Mouse (Mus musculus): Measurements from ENCODE around the gene Peg12. TPM values are rescaled to one million over a fixed set of nuclear protein-coding genes. Genes with fewer than 3 reads are reported as not detected.

Peg12 gene
- polyA plus RNA-seq (2015; fragmentation: Nextera tagmentation; extraction: Ambion mirVana): 10.0 and 12.5 TPM in 2 replicates

GRCm38 (mm10) chr7:62463878-62464755, at the start of gene Peg12:
Peg12 (minus strand) TSS chr7:62464510.
- H3K9ac ChIP-seq: peak within 1 kb of the TSS; percentile 55
- peaks cover 8% of the 10 kb centered on the region; the same call in 1 of the 2 replicates for H3K4me1 ChIP-seq (replicated peaks)
- H3K36me3 ChIP-seq: no peaks in the 10 kb centered on the region
- H3K4me2 ChIP-seq: peak within 1 kb of the TSS; percentile 73
- H3K9me3 ChIP-seq: no peaks in the 10 kb centered on the region
- H3K27ac ChIP-seq (replicated peaks): peak within 1 kb of the TSS; percentile 78
- peak; percentile 83 for ATAC-seq (ENCODE audit: low FRiP score, low read depth)
- H3K27me3 ChIP-seq: no peaks in the 10 kb centered on the region
- 18% methylated on average over 61 of the region's 82 CpGs for WGBS
- peak within 1 kb of the TSS; percentile 56 for H3K4me3 ChIP-seq

GRCm38 (mm10) chr7:62486139-62486538, 21.8 kb upstream of the Peg12 start:
- 29% methylated on average over 2 of the region's 2 CpGs for WGBS
- H3K27ac ChIP-seq (replicated peaks): no peak overlapping the region
- no peak for ATAC-seq (ENCODE audit: low FRiP score, low read depth)
- H3K36me3 ChIP-seq: no peaks in the 10 kb centered on the region
- no peak overlapping the region for H3K4me3 ChIP-seq
- no peaks in the 10 kb centered on the region for H3K9me3 ChIP-seq
- no peak overlapping the region for H3K9ac ChIP-seq
- no peaks in the 10 kb centered on the region for H3K27me3 ChIP-seq
- H3K4me2 ChIP-seq: no peak overlapping the region
- H3K4me1 ChIP-seq (replicated peaks): no peaks in the 10 kb centered on the region

- WGBS: 27% methylated on average over 55 of the region's 55 CpGs
- H3K36me3 ChIP-seq: no peaks in the 10 kb centered on the region
- H3K9ac ChIP-seq: peak overlapping the region; percentile 55
- peak overlapping the region; percentile 56 for H3K4me3 ChIP-seq
- peak overlapping the region; percentile 73 for H3K4me2 ChIP-seq
- no peaks in the 10 kb centered on the region for H3K9me3 ChIP-seq
- no peaks in the 10 kb centered on the region for H3K27me3 ChIP-seq
- H3K27ac ChIP-seq (replicated peaks): peak overlapping the region; percentile 78
- H3K4me1 ChIP-seq (replicated peaks): peaks cover 8% of the 10 kb centered on the region; the same call in 1 of the 2 replicates
- ATAC-seq (ENCODE audit: low FRiP score, low read depth): peak; percentile 40
These were observed 1.1 kb downstream of the Peg12 start for GRCm38 (mm10) chr7:62463007-62463877.

- Histone ChIP-seq H3K4me2 (peak overlapping the region; percentile 73), H3K27ac (replicated peaks) (peak overlapping the region; percentile 26; the same call in 1 of the 2 replicates), H3K9ac (no peak overlapping the region), H3K4me1 (replicated peaks) (peaks cover 8% of the 10 kb centered on the region; the same call in 1 of the 2 replicates), H3K9me3 (no peaks in the 10 kb centered on the region), H3K4me3 (peak overlapping the region; percentile 56), H3K36me3 (no peaks in the 10 kb centered on the region), H3K27me3 (no peaks in the 10 kb centered on the region)
- 28% methylated on average over 13 of the region's 13 CpGs for WGBS
- peak; percentile 65 for ATAC-seq (ENCODE audit: low FRiP score, low read depth)
These were observed 1.9 kb downstream of the Peg12 start for GRCm38 (mm10) chr7:62462229-62463006.

GRCm38 (mm10) chr7:62452353-62452752, 12.0 kb downstream of the Peg12 start:
- no peaks in the 10 kb centered on the region for H3K27me3 ChIP-seq
- peaks cover 5% of the 10 kb centered on the region; the same call in 1 of the 2 replicates for H3K9me3 ChIP-seq
- ATAC-seq (ENCODE audit: low FRiP score, low read depth): no peak
- H3K9ac ChIP-seq: no peak overlapping the region
- no peaks in the 10 kb centered on the region for H3K4me1 ChIP-seq (replicated peaks)
- WGBS: 24% methylated on average over 2 of the region's 2 CpGs
- no peak overlapping the region for H3K4me3 ChIP-seq
- H3K27ac ChIP-seq (replicated peaks): no peak overlapping the region
- no peak overlapping the region for H3K4me2 ChIP-seq
- no peaks in the 10 kb centered on the region for H3K36me3 ChIP-seq

- H3K27ac ChIP-seq (replicated peaks): no peak overlapping the region
- H3K4me1 ChIP-seq (replicated peaks): no peaks in the 10 kb centered on the region
- H3K36me3 ChIP-seq: no peaks in the 10 kb centered on the region
- no peak for ATAC-seq (ENCODE audit: low FRiP score, low read depth)
- H3K9me3 ChIP-seq: no peaks in the 10 kb centered on the region
- no peak overlapping the region for H3K4me2 ChIP-seq
- H3K9ac ChIP-seq: no peak overlapping the region
- H3K4me3 ChIP-seq: no peak overlapping the region
- no peaks in the 10 kb centered on the region for H3K27me3 ChIP-seq
These were observed 18.7 kb downstream of the Peg12 start for GRCm38 (mm10) chr7:62445431-62446165.

- H3K4me2 ChIP-seq: no peak overlapping the region
- WGBS: 35% methylated on average over 2 of the region's 2 CpGs
- no peak overlapping the region for H3K9ac ChIP-seq
- no peaks in the 10 kb centered on the region for H3K27me3 ChIP-seq
- no peaks in the 10 kb centered on the region for H3K4me1 ChIP-seq (replicated peaks)
- H3K9me3 ChIP-seq: 0 out of 2 replicates have a peak, but pooled peaks cover 6% of the 10 kb centered on the region
- no peak overlapping the region for H3K4me3 ChIP-seq
- H3K27ac ChIP-seq (replicated peaks): no peak overlapping the region
- H3K36me3 ChIP-seq: no peaks in the 10 kb centered on the region
- ATAC-seq (ENCODE audit: low FRiP score, low read depth): no peak
These were observed 27.9 kb downstream of the Peg12 start for GRCm38 (mm10) chr7:62436394-62436793.

DNA sequence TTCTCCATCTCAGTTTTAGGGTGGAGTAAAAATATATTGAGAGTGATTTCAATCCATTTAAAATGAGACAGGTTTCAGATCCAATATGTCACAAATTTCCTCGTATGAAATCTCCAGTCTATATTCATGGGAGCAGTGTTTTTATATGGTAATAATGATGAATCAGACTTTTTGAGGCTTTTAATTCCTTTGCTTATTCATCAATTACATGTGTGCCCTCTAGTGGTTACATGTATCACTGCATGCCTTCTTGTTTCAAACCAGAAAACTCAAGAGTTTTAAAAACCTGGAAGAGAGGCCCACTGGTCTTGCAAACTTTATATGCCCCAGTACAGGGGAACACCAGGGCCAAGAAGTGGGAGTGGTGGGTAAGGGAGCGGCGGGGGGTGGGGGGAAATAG, 31.1 kb downstream of the Peg12 start:
- Histone ChIP-seq H3K9me3 (no peaks in the 10 kb centered on the region), H3K36me3 (no peaks in the 10 kb centered on the region), H3K27ac (replicated peaks) (no peak overlapping the region), H3K27me3 (no peaks in the 10 kb centered on the region), H3K4me1 (replicated peaks) (no peaks in the 10 kb centered on the region), H3K4me2 (no peak overlapping the region), H3K9ac (no peak overlapping the region), H3K4me3 (no peak overlapping the region)
- WGBS: 44% methylated on average over 3 of the region's 3 CpGs
- ATAC-seq (ENCODE audit: low FRiP score, low read depth): no peak

DNA sequence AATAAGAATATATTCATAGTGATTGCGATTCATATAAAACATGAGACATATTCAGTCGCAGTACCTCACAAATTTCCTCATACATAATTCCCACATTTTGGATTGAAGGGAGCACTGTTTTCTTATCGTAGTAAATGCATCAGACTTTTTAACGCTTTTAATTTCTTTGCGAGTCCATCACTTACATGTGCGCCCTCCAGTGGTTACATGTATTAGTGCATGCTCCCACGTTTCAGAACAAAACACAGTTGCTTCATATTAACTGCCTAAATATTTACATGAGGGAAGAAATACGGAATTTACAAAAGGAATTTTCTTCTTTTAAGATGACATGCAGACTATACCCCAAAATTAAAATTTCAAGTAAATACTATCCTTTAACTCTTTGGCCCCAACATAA, 36.0 kb downstream of the Peg12 start:
- 0 out of 2 replicates have a peak overlapping the region, but pooled peaks have one; percentile 24 for H3K4me2 ChIP-seq
- no peaks in the 10 kb centered on the region for H3K4me1 ChIP-seq (replicated peaks)
- H3K27ac ChIP-seq (replicated peaks): no peak overlapping the region
- H3K36me3 ChIP-seq: no peaks in the 10 kb centered on the region
- H3K4me3 ChIP-seq: no peak overlapping the region
- H3K9me3 ChIP-seq: no peaks in the 10 kb centered on the region
- 20% methylated on average over 8 of the region's 8 CpGs for WGBS
- H3K27me3 ChIP-seq: no peaks in the 10 kb centered on the region
- no peak for ATAC-seq (ENCODE audit: low FRiP score, low read depth)
- H3K9ac ChIP-seq: no peak overlapping the region

GRCm38 (mm10) chr7:62423210-62423609, 41.1 kb downstream of the Peg12 start:
- 21% methylated on average over 4 of the region's 4 CpGs for WGBS
- no peaks in the 10 kb centered on the region for H3K4me1 ChIP-seq (replicated peaks)
- H3K9me3 ChIP-seq: no peaks in the 10 kb centered on the region
- ATAC-seq (ENCODE audit: low FRiP score, low read depth): no peak
- no peak overlapping the region for H3K27ac ChIP-seq (replicated peaks)
- H3K27me3 ChIP-seq: no peaks in the 10 kb centered on the region
- H3K4me3 ChIP-seq: no peak overlapping the region
- no peak overlapping the region for H3K4me2 ChIP-seq
- no peaks in the 10 kb centered on the region for H3K36me3 ChIP-seq
- no peak overlapping the region for H3K9ac ChIP-seq

DNA sequence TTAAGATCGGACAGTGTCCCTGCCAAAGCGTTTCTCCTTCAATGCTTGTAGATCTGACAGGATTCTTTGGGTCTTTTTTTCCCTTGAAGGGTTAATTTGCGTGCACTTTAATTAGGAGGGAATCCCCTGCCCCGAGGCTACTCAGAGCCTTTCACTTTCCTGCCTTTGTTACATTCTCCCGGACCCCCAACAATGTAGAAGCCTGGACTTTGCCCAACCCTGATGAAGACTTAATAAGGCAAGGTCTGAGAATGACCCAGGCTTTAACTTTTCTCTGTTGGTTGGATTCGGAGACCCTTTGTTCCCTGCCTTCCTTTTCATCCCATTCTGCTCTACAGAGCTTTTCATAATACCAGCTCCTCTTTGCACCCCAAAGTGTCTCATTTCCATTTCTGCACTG, 43.7 kb downstream of the Peg12 start:
- no peaks in the 10 kb centered on the region for H3K27me3 ChIP-seq
- peak overlapping the region; percentile 51 for H3K4me2 ChIP-seq
- 0 out of 2 replicates have a peak, but pooled peaks have one; percentile 31 for ATAC-seq (ENCODE audit: low FRiP score, low read depth)
- H3K9me3 ChIP-seq: no peaks in the 10 kb centered on the region
- peaks cover 8% of the 10 kb centered on the region; the same call in 1 of the 2 replicates for H3K4me1 ChIP-seq (replicated peaks)
- H3K9ac ChIP-seq: peak overlapping the region; percentile 48
- H3K27ac ChIP-seq (replicated peaks): peak overlapping the region; percentile 83
- no peaks in the 10 kb centered on the region for H3K36me3 ChIP-seq
- WGBS: 46% methylated on average over 6 of the region's 6 CpGs
- H3K4me3 ChIP-seq: peak overlapping the region; percentile 56
